Mouse (Mus musculus) brain, embryonic 14.5 days (tissue): ENCODE data around the gene Ascl1. TPM values are rescaled to one million over a fixed set of nuclear protein-coding genes. Genes with fewer than 3 reads are reported as not detected.

Experiments used
- DNase-seq: peaks from one replicate; pipeline ENCODE4 v3.0.0-alpha.2; 2011; ENCODE audit warnings: low read depth
- CTCF ChIP-seq: fragments of 200-500 bp; IDR thresholded peaks from 2 replicates; pipeline ENCODE4 v1.5.1; 2012; ENCODE audit warnings: inconsistent platforms, mild to moderate bottlenecking, moderate library complexity, borderline replicate concordance; ENCODE audit not compliant: insufficient read depth, insufficient read length; ENCODE audit errors: extremely low read depth
- POLR2A ChIP-seq: fragments of 200-500 bp; IDR thresholded peaks from 2 replicates; pipeline ENCODE4 v1.6.1; 2012; ENCODE audit warnings: mild to moderate bottlenecking, inconsistent platforms, borderline replicate concordance; ENCODE audit not compliant: poor library complexity, insufficient read depth, insufficient read length, severe bottlenecking; ENCODE audit errors: extremely low read depth
- polyA plus RNA-seq: library from polyadenylated mRNA; depleted of rRNA; stranded (reverse); fragments of >200 nt; gene quantifications from 2 replicates; pipeline ENCODE4 v1.2.3, GENCODE M21; 2012; rRNA removed

Ascl1 gene
- polyA plus RNA-seq: 46.5 and 48.3 TPM in 2 replicates

DNA sequence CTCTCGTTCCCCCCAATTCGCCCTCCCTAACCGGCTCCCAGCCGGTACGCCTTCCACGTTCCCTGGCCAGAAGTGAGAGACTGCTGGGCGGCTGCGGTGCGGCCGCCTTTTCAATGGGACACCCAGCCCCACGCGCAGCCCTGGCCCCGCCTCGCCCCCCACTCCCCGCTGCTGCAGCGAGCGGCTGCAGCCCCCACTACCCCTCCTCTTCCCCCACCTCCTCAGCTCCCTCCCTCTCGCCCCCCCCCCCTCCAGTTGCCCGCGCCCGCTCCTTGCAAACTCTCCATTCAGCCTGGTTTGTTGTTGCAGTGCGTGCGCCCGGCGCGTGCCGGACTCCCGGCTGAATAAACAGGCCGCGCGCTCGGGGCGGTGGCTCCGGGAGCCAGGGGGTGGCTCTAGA lies at the start of gene Ascl1:
Gene Ascl1 (minus strand): TSS at position 85 of the 400 bp plus-strand sequence.
- peak; percentile 95 for DNase-seq
- TF ChIP-seq CTCF: no peak
- TF ChIP-seq POLR2A: peak; percentile 60; the same call in 1 of the 2 replicates

DNA sequence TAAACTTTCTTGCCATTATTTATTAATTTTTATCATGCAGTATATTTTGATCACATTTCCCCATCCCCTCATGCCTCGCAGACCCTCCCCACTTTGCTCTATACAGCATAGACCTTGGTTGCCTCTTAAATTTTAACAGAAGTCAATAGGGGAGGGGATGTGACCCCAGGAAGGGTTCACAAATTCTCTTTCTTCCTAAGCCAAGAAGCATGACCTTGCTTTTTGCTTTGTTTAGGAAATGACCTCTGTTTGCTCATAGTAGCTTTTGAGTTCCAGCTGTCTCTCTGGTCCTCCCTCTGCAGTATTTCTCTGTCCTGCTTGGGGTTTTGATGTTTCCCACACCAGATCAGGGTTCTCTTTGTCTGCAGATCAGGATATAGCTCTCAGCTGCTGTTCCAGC lies 40.7 kb upstream of the Ascl1 start:
- DNase-seq: no peak
- no peak for TF ChIP-seq POLR2A
- TF ChIP-seq CTCF: no peak

DNA sequence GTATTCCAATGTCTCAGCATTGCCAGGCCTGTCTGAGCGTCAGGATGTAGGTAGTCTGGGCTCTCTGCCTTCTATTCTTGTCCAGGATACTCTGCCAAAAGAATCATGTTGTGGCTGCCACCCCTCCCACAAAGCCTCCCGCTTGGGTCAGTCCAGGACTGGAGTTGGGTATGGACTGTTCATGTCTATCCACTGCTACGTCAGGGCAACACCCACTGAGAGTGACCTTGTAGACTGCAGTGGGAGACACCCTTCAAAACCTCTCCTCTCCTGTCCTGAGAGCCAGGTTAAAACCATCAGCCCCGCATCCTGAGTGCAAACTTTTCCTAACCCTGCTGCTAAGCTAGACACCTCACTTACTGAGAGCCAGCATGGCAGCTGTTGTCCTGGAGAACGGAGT lies 28.2 kb upstream of the Ascl1 start, which contains the start of gene Pah:
Gene Pah (plus strand): TSS at position 150 of the 400 bp plus-strand sequence.
- TF ChIP-seq CTCF (no peak), POLR2A (no peak)
- DNase-seq: no peak

DNA sequence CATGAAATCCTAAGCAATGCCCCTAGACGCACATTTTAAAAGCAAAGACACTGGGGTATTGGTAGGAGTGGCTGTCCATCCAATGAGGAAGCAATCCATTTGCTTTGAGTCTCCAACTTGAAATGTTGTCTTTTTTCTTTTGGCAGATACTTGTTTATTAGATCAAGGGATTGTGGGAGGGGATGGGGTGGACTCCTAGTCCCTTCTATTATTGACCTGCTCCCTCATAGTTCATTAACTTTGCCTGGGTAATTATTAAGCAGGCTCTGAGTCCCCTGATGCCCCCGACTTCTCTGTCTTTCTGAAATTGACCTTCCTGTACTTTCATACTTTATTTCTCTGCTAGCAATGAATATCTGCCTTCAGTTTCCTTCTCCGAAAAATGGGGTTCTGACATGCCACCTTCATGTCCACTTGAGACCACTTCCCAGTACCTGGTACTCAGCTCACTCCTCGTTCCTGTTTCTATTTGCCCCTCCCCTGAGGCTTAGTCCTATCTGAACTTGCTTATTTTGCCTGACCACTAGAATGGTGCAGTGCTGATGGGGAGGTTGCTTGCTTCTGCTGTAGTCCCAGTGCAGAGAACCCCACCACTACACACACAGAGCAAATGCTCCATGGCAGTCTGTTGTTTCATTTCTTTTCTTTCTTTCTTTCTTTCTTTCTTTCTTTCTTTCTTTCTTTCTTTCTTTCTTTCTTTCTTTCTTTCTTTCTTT lies 27.1 kb upstream of the Ascl1 start:
- TF ChIP-seq CTCF: no peak
- no peak for TF ChIP-seq POLR2A
- no peak for DNase-seq

DNA sequence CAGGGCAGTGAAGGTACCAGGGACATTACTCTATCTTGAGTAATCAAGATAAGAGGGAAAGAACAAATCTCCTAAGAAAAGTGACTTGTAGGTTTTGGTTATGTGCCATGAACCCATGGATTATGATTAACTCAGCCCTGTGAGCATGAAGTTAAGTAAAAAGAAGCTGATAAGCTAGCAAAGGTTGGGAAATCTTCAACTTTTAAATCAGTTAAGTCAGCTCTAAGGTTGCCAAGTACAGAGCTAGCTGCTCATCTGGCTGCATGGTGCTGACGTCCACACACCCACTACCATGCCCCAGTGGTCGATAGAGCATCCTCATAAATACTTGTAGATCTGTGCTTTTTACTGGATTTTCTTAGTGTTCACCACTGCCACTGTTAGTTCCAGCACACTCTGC lies 25.1 kb upstream of the Ascl1 start:
- TF ChIP-seq CTCF: no peak
- no peak for DNase-seq

DNA sequence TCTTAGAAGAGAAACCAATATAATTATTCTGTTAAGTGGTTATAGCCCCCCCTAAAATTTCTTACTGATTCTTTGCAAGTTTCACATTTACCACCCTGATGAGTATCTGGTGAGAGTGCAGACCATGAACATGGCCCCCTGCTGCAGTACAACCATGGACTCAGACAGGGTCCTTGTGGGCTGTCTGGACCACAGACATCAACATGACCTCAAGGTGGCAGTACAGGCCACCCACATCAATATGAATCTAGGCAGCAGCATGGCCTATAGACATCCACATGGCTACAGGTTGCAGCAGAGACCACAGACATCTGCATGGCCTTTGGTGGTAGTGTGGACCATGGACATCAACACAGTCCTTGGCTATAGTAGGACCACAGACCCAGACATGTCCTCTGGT lies 19.6 kb upstream of the Ascl1 start:
- DNase-seq: no peak
- TF ChIP-seq POLR2A: no peak
- TF ChIP-seq CTCF: no peak

DNA sequence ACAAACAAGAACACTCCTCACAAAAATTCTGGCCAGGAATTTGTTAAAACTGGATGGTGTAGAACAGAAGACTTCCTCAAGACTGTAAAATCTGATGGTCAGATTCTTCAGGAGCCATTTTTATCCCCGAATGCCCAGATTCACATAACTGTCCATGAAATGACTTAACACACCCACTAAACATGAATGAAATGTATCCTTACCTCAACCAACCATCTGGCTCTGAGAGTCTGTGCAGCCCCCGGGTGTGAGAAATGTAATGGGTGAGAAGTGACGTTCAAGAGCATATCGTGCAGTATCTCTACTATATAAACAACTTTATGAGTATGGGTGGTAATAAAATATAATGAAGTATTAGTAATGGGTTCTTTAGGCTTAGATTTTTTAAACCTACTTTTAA lies 15.1 kb upstream of the Ascl1 start:
- no peak for DNase-seq
- TF ChIP-seq POLR2A (no peak), CTCF (no peak)

DNA sequence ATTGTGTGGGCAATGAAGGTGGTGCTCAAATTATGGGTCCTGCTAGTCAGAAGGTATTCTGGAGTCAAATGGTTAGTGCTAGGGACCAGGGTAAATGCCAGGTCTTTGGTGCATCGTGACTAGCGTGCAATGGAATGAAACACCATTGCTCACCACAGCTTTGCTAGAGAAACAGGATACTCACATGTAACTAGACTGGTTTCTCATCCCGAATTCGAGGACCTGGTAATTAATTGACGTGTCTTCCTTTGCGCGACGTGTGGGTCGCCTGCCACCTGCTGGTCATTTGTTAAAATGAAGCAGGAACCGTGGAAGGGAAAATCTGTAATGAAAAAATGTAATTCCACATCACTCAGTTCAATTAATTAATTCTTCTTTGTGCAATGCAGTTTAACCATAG lies 10.5 kb upstream of the Ascl1 start:
- peak; percentile 88 for DNase-seq
- TF ChIP-seq CTCF (peak; percentile 94), POLR2A (no peak)

DNA sequence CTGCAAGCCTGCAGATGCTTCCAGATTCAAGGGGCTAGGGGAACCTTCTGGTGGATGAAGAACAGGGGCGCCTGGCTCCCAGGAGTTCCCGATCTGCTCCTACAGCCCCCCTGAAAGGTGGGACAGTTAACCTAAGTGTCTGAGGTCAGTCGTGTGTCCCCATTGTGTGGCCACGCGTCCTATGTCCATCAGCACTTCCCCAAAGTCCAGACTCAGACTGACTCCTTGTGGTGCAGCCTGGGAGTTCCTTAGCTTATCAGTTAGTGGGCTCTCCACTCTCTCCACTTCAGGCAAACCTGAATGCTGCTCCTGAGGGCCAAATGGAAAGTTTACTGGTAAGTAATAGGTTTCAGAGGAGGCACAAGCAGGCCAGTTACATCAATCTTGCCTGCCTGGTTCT lies 8.8 kb upstream of the Ascl1 start:
- peak; percentile 71 for DNase-seq
- TF ChIP-seq CTCF (peak; percentile 58), POLR2A (no peak)

DNA sequence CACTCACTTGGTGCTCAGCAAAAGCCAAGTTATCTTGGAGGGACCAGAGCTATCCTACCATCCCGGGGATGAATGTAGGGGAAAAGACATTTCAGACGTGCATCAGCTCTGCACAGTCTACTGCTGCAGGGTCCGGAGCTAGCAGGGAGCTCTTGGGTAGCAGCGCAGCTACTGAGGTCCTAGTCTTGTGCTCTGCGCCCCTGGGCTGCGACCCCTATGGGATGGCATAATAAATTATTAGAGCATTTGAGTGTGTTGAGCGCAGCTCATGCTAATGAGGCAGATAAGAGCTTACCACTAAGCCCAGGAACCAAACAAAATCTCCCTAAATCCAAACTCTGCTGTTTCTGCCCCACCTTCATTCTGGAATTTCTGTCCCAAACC lies 8.2 kb upstream of the Ascl1 start:
- peak; percentile 74 for DNase-seq

DNA sequence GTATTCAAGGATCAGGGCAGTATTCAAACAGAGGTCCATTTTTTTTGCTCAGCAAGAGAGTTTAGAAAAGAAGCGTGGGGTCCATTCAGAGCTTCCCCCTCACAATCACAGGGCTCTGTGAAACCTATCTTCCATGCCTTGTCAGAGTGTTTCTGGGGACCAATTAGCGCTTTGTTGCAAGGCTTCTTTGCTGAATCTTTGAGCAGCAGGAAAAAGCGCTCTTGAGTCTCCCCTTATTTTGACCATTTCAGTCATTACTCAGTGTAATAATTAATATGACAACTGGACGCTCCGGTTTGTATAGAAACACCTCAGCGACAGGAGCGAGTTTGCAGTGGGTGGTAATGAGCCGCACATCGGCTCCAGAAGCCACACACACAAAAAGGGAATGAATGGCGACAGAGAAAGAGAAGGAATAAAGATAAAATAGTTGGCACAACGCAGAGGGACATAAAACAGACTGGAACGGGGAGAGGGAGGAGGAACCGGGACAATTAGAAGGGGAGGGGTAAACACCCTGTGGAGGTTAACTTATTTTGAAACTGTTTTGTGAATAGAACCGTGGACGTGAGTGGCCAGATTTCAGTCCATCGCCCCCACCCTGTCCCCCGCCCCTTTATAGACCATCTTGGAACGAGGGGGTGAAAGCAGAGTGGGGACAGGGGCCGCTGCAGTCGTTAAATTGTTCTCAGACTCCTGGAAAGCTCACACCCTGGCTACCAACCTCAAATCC lies 7.6 kb upstream of the Ascl1 start:
- TF ChIP-seq CTCF (no peak), POLR2A (no peak)
- DNase-seq: peak; percentile 91

More for the DNA sequence above, 8.2 kb upstream of the Ascl1 start:
- TF ChIP-seq POLR2A (0 out of 2 replicates have a peak, but pooled peaks have one; percentile 9), CTCF (peak; percentile 35; the same call in 1 of the 2 replicates)

DNA sequence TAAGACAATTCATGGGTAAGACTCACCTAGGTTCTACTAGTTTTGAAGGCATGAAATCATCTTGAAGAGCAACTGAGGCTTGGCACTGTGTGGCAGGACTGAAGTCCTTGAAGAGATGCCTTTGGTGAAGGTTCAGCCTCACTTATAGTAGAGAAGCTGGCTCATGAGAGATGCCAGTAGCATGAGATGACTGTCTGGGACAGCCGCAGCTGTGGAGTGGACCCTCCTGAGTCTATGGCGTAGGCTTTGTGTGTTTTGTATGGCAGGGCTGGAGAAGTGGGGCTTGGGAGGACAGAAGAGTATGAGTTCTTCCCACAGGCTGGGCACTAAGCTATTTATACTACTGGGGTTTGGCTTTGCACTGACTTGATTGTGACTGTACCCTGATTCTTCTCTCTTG lies 3.6 kb upstream of the Ascl1 start:
- no peak for DNase-seq
- TF ChIP-seq CTCF: no peak
- TF ChIP-seq POLR2A: no peak

DNA sequence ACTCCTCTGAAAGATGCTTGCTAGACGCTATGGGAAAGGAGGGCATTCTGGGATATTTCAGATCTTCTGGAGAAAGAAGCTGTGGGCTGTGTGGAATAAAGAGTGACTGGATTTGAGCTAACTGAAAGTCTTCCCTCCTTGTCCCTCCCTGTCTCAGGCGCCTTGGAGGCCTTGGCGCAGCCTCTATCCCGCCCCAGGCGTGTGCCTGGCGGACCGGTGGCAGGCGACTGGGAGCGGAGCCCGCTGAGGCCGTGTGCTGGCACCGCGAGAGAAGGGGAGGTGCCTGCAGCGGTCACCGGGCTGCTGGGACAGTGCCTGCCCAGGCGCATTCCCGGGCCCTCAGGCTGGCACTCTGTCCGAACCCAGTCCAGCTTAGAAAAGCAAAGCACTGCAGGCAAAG lies 1.1 kb upstream of the Ascl1 start:
- TF ChIP-seq POLR2A: 0 out of 2 replicates have a peak, but pooled peaks have one; percentile 6
- TF ChIP-seq CTCF: no peak
- DNase-seq: peak; percentile 90
